Mouse (Mus musculus) thymus, adult 2 months (tissue): ENCODE data around the gene Lgi2.

ENCODE experiments used
- CTCF ChIP-seq: fragments of 200-500 bp; IDR thresholded peaks from 2 replicates; pipeline ENCODE4 v1.5.1; 2012; ENCODE audit warnings: mild to moderate bottlenecking, control low read depth, low read length, moderate library complexity, borderline replicate concordance; ENCODE audit not compliant: control insufficient read depth, poor library complexity, insufficient read depth; ENCODE audit errors: extremely low read depth
- POLR2A ChIP-seq: fragments of 200-500 bp; IDR thresholded peaks from 2 replicates; pipeline ENCODE4 v1.6.1; 2012; ENCODE audit warnings: mild to moderate bottlenecking, low read length, control low read depth, moderate library complexity; ENCODE audit not compliant: control insufficient read depth, poor library complexity, insufficient read depth; ENCODE audit errors: extremely low read depth

- TF ChIP-seq CTCF (no peak), POLR2A (no peak)
Measured at GRCm38 (mm10) chr5:52528545-52528944, 37.7 kb downstream of the Lgi2 start.
